Mouse (Mus musculus) 3T3-L1 (cell line): ENCODE results near the gene Atp6v1b1.
A peak's percentile ranks its signal among the peaks of the same experiment; 100 is the strongest.

Source experiments
- DNase-seq: peaks from one replicate; pipeline ENCODE4 v3.0.0-alpha.2; 2015; ENCODE audit warnings: low read depth, low spot score

Gene Atp6v1b1

DNA sequence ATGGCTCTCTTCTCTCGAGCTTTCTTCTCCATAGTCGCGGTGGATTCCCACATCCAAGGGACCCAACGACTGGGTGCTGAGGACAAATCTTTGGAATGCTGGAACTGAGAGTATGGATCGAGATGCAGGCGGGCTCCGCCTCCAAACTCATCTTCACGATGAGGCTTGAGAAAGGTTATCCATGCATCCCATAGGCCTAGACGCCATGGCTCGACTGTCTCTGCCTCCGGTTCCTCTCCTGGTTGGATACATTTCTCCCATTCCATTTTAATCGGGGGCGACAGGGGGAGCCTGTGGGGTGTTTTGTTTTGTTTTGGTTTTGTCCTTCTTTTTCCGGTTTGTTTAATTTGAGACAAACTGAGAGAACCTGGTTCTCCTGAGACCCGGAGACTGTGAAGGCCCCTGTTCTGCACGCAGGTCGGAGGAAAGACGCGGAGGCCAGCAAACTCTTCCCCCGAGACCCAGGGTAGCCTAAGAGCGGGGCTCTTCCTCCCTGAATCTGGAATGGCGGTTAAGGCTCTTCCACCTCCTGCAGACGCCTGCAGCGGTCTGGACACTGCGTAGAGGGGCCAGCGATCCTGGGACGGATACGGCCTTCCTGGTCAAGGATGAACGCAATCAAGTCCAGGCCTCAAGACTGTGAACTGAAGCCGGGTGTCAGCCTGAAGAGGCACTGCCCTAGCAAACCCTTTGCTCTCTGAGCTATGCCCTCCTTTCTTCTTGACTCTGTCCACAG is 27.2 kb upstream of the Atp6v1b1 start:
- DNase-seq, result no peak

DNA sequence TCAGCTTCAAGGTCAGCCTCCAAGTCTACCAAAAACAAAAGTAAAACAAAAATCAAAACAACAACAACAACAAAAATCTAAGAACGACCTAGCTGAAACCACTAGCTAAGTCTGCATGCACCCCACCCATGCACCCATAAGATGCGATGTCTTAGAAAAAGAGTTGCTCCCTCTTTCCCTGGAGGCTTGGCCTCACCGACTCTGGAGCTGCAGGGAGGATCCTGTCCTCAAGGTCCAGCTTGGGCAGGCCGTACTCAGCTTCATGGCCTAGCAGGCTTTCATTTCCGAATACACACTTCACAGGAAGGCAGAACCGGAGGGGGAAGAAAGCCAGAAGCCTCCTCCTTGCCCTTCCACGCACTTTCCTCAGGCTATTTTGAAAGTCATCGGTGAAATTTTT is 25.8 kb upstream of the Atp6v1b1 start:
- no peak for DNase-seq

DNA sequence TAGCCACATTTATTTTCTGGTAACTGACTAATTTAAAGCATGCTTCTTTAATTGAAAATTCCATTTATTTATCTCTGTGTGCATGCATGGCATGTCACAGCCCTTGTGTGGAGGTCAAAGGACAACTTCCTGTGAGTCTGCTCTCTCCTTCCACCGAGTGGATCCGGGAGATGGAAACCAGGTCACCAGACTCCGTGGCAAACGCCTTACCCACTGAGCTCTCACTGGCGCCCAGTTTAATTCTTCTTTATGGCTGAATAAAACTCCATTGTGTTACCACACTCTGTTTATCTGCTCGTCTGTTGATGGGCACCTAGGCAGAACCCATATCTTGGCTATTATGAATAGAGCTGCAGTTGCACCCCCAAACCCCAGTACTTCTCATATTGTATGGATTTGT is 20.3 kb upstream of the Atp6v1b1 start:
- no peak for DNase-seq

DNA sequence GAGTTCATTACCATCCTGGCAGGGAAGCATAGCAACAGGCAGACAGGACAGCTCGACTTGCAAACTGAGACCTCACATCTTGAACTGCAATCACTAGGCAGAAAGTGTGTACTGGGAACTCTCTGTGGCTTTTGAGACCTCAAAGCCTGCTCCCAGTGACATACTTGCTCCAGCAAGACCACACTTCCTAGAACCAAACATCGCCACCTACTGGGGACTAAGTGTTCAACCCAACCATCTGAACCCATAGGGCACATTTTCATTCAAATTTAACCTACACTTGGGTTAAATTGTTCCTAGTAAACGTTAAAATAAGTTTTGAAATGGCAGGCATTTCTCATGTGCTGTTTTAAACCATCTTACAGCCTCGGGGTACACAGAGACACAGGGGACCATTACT is 15.6 kb upstream of the Atp6v1b1 start:
- DNase-seq, result peak; percentile 62

DNA sequence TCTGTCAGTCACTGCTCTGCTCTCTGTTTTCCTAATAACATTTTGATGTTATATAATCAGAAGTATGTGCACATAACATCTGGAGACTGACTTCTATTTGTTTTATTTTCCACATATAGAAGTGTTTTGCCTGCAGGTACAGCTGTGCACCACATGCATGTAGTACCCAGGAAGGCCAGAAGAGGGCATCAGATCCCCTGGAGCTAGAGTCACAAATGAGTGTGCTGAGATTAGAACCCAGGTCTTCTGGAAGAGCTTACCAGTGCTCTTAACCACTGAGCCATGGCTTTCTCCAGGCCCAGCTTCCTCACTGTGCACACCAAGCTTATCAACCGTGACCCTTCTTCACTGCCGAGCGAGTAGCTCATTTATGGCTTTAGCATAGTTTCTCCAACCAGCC is 14.3 kb upstream of the Atp6v1b1 start:
- DNase-seq, result peak; percentile 55

DNA sequence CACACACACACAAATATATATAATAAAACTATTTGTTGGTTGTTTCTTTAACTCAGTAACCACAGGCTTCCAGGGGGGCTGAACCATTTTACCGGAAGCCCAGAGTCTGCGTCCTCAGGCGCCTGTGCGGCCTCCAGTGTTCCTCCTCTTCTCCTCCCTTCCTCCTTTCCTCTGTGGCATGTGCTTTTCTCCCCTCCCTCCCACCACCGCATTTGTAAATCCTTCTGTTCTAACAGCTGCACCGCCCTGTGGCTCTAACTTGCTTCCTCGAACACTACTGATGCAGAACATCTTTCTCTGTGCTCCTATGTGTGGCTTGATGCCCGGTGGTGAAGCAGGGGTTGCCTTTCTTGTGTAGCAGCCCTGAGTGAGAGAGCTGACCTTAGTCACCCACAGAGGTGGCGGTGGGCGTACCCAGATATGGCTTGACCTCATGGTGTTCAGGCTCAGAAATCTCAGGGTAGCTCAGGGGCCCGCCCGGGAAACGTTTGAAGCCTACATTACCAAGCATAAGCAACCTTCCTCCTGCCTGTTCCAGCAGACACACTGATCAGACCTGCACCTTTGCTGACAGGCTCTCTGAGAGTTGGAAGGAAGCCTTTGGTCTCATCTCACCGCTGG is 13.3 kb upstream of the Atp6v1b1 start:
- DNase-seq, result no peak

DNA sequence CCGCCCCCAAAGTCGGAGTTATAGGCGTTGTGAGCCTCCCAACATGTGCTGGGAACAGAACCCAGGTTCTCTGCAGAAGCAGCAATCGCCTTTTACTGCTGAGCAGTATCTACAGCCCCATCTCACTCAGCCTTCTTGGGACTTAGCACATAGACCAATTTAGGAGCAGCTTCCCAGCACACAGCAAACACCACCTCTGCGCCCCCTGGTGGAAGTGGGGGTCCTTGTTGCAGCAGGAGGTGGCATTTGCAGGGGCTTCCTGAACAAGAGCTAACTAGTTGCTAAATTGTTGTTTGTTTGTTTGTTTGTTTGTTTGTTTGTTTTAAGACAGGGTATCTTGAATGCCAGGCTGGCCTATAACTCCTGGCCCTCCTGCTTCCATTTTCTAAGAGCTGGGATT is 11.7 kb upstream of the Atp6v1b1 start:
- DNase-seq, result peak; percentile 78

DNA sequence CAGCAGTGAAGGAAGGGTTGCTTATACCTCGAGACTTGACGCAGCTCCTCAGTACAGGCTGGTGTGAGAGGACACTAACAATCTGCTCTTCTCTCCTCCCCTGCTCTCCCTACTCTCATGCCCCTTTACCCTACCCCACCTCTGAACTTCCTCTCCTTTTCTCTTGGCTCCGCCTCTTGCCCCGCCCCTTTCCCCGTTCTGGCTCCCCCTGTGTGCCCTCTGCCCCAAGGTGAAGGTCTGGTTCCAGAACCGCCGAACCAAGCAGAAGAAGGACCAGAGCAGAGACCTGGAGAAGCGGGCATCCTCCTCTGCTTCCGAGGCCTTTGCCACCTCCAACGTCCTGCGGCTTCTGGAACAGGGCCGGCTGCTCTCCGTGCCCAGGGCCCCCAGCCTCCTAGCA is 5.5 kb upstream of the Atp6v1b1 start:
- no peak for DNase-seq

DNA sequence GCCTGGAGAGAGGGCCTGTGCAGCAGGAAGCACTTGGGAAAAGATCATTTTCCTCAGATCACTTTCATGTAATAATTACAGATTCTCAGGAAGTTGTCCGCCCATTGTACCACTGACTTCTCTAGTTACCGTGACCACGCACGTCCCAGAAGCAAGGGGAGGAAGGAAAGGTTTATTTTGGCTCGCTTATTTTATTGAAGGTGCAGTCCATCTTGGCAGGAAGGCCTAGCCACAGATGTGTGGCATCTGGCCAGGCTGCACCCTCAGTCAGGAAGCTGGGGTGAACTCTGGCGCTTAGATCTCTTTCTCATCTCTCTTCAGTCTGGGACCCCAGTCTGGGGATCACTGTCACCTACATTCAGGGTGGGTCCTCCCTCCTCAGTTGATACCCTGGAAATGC is 4.2 kb upstream of the Atp6v1b1 start:
- DNase-seq, result peak; percentile 28

DNA sequence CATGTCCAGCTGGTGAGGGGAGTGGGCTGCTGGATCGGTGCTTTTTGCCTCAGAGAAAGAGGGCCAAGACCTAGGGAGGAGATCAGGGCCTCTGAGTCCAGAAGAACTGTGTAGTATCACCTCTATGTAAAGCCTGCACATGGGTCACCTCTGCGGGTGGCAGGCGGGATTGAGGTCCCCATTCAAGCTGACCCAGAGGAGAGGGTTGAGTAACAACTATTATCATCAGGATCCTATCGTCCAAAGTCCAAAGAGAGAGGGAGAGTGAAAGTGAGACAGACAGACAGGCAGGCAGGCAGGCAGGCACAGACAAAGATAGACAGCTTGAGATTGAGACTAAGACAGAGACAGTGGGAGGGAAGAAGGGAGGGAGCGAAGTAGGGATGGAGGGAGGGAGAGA is 422 bp downstream of the Atp6v1b1 start:
- DNase-seq, result no peak

DNA sequence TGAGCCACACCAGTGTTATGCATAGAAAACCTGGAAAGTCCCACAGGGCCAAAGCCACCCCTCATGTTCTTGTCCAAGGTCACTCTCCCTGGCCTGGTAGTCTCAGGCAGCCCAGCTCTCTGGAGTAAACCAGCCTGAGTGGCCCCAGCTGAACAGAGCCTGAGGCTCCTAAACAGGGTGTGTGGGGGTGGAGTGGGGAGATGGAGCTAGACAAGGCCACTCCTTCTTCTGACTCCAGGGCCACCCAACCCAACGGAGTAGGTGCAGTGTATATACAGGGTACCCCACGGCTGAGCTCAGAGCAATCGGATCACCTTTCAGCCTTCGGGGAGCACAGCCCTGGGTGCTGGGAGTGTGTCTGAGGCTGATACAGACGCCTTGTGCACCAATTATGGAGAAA is 1.3 kb downstream of the Atp6v1b1 start:
- DNase-seq, result no peak

DNA sequence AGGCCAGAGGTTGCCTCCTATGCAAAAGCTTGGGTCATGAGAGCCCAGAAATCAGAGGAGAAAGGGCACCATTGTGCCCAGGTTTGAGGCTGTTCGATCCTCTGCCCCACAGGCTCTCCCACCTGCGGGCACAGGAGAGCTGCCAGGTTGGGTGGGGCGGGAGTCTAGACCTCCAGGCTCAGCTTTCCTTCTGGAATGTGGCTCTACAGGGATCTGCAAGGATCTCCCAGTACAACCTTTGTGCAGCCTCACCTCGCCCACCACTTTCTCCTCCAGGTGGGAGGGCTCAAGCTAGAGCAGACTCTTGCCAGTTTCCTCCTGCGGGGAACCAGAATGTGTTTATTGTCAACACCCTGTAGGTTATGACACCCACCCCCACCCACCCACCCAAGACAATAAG is 1.8 kb downstream of the Atp6v1b1 start:
- no peak for DNase-seq

DNA sequence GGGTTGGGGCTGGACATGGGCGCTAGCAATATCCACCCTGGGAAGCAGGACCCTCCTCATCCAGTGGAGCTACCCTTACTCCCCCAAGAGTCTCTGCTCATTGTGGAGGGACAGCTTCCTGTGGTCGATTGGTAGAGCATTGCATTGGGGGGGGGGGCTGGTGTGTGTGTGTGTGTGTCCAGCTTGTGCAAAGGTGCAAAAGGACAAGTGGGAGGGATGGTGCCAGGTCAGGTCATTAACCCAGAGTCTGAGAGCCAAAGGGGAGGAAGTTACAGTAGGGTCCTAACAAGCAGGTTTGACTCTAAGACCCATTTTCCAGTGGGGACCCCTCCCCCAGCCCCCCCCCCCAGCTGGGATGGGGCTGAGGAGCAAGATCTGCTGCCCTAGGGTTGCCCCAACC is 2.7 kb downstream of the Atp6v1b1 start:
- DNase-seq, result no peak

DNA sequence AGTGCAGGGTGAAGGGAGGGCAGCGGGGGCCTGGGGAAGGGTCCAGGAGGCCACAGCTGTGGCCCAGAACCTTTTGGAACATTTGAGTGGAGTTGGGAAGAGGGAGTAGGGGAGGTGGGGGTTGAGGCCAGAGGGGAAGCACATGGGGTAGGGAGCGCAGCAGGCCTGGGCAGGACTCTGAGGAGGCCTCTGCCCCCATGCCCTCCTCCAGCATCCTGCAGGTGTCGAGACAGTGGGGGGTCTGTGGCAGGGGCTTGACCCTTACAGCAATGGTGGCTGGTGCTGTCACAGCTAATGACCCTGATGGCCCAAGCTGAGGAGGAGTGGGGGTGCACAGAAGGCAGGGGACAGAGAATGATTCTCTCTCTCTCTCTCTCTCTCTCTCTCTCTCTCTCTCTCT is 6.5 kb downstream of the Atp6v1b1 start:
- no peak for DNase-seq

DNA sequence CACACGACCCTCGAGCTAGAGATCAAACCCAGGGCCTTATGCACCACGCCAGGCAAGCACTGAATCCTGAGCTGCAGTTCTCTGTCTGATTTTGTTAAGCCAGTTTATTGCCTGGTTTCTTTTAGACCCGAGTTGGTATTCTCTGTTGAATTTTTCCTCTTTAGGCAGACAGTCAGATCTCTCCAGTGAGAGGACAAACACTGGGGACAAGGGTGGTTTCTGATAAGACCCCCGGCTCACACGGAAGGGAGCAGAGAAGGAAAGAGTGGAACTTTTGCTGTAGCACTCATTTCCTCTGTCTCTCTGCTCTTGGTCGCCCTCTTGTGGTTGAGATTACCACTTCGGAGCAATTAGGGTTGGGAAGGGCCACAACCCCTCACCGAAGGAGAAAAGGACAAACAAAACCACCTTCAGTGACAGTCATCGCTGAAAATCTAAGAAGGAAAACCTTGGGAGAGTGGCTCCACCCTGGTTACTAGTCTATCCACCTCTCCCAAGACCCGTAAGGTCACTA is 7.4 kb downstream of the Atp6v1b1 start:
- peak; percentile 81 for DNase-seq

DNA sequence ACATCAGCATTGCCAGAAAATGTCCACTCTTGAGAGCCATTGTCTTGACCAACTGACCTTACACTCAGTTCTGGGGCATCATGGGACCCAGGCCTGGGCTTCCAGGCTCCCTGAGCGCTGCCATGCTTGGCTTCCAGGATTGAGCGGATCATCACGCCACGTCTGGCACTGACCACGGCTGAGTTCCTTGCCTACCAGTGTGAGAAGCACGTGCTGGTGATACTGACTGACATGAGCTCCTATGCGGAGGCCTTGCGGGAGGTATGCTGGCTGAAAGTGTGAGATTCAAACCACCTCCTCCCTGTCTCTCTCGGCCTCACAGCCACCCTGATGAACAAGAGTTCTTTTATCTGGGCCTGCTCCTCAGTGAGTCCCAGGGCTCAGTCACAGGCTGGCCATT is 13.3 kb downstream of the Atp6v1b1 start:
- no peak for DNase-seq

DNA sequence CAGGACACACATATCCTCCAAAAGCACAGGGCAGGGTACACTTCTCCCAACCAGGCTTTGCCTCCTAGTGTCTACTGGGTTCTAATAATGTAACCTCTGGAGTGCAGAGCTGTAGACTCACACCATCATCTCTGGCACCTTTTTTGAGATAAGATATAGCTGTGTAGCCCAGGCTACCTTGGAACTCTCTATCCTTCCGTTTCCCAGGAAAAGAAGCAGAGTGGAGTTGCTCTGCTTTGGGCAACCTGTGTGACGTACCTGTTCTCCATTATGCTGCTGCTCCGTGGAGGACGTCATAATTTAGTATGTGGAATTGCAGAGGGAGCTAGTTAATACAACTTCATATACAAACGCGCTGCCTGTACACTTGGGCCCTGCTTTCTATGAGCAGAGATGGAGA is 19.6 kb downstream of the Atp6v1b1 start, which contains the start of gene Ankrd53:
Ankrd53 (plus strand) TSS at position 301 of the 400 bp plus-strand sequence.
- DNase-seq, result no peak

DNA sequence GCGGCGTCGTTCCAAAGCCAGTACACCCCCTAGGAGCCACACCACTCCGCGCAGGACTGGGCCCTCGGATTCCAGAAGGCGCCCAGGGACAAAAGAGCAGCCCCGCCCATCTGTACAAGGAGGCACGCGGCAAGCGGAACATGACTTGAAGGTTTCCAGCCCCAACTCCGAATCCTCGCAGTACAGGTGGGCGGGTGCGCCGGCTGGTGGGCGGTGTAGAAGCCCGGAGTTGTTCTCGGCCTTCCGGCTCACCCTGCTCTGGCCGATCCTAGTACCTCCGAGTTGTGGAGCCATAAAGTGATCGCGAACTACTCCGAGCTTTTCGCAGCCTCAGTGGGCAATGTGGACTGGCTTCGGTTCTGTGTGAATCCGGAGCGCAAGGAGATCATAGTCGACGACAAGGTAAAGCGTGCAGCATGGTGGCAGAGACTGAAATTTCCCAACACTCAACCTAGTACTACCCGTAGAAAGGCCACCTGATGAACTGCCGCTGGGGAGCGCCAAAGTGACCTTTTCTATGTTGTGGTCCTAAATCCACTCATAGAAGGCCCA is 20.2 kb downstream of the Atp6v1b1 start:
- no peak for DNase-seq

DNA sequence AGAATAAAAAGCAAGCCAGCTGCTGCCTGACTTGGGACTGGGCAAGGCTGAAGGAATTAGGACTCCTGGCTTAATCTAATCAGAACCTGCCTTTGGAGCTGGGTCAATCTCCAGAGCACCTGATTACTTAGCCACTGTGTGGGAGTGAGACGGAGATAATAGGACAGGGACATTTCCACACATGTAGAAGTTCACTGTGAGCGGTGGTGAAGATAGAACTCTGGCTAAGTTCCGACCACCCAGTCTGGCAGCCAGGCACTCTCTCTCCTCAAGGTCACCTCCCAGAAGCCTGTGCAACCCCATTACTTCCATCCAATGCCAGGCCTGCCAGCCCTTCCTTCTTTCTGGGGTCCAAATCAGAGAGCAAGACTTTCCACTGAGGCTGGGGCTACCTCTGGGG is 24.2 kb downstream of the Atp6v1b1 start:
- no peak for DNase-seq

DNA sequence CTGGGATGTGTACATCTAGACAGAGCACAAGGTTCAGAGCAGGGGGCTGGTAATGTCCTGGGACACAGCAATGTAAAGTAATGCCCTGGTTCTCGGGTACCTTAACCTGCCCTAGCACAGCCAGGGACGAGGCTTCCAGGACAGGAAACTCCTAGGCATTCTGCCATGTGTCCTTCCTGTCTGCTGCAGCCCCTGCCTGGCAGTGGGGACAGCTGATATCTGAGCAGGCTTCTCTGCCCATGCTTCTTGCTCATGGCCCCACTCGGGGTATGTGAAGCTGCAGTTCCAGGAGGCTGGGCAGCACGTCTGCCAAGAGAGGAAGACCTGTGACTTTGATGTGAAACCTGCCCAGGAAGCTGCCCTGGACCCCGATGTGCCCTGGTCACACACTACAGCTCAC is 25.7 kb downstream of the Atp6v1b1 start:
- DNase-seq, result no peak

DNA sequence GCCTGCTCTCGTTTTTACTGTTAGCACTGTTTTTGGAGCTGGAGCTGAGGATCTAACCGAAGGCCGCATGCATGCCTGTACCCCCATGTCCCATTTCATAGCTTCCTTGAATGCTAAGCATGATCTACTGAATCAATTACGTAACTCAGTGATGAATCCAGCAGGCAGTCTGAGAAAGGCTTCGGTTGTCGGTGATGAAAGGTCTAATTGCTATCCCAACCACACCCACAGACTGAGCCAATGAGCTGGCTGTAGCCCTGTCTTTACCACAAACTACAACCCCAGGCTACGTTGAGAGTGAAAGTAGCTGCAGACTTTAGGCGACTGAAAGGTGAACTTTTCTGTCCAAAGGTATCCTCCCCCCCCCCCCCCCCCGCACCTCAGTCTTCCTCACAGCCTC is 31.3 kb downstream of the Atp6v1b1 start:
- peak; percentile 76 for DNase-seq

DNA sequence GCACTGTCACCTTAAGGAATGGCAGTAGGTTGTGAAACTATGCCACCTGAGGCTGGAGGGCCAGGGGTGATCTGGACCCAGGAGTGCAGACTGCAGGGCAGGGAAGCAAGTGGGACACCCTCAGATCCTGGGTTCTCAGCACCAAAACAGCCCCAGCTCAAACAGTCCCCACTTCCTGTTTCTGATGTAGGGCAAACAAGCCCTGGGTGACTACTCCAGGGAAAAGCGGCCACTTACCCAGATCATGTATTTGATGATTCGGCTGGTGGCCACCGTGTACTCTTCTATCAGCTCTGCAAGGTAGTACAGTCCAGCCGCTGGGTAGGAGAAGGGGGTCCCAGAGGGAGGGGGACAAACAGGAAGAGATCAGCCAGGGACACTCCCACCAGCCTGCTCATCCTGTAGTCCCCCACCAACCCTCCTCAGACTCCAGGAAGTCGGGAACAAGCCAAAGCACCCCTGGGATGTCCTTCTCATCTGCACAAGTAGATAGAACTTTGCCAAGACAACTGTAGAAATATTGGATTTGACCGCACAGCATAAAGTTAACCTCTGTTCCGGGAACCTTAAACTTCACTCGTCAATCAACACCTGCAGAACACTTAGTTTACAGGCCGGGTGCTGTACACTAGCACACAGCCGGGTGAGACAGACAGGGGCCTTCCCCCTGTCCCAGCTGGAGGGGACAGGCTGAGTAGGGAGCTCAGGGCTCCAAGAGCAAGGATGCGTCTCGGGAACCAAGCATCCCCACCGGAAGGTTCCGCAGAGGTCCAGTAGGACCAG is 32.2 kb downstream of the Atp6v1b1 start:
- peak; percentile 51 for DNase-seq
